Mouse (Mus musculus): ENCODE results near the gene Arhgef18. TPM values are rescaled to one million over a fixed set of nuclear protein-coding genes. Genes with fewer than 3 reads are reported as not detected.
A peak's percentile ranks its signal among the peaks of the same experiment; 100 is the strongest.

The Arhgef18 gene
- total RNA-seq (2021): 10 to 100 TPM; 44.0 to 48.9 TPM
- long read RNA-seq, experiment 1, full-length matches to known transcripts: 19 of 34 reads
- long read RNA-seq, experiment 1, partial matches to known transcripts: 12 of 34 reads
- long read RNA-seq, experiment 1, other reads (novel, unspliced or antisense): 3 of 34 reads
- long read RNA-seq, experiment 2, full-length matches to known transcripts: 3 of 10 reads
- long read RNA-seq, experiment 2, partial matches to known transcripts: 7 of 10 reads
- long read RNA-seq, experiment 2, other reads (novel, unspliced or antisense): 0 of 10 reads

GRCm38 (mm10) chr8:3392771-3393710 lies at the start of gene Arhgef18:
Gene Arhgef18 (plus strand): TSS chr8:3393006.
- peak; percentile 81 to 89 for DNase-seq (ENCODE audit: low spot score in 2 of 2)

- no peak for DNase-seq (ENCODE audit: low spot score in 2 of 2)
Measured at GRCm38 (mm10) chr8:3345337-3345736, 47.5 kb upstream of the Arhgef18 start.

- DNase-seq (ENCODE audit: low spot score in 2 of 2): no peak
Measured at GRCm38 (mm10) chr8:3346691-3347413, 46.0 kb upstream of the Arhgef18 start.

GRCm38 (mm10) chr8:3348142-3348823 lies 44.5 kb upstream of the Arhgef18 start:
- no peak for DNase-seq (ENCODE audit: low spot score in 2 of 2)

GRCm38 (mm10) chr8:3350747-3351146 lies 42.1 kb upstream of the Arhgef18 start:
- DNase-seq (ENCODE audit: low spot score in 2 of 2): no peak

- DNase-seq (ENCODE audit: low spot score in 2 of 2): no peak
Measured at GRCm38 (mm10) chr8:3352715-3353114, 40.1 kb upstream of the Arhgef18 start.

GRCm38 (mm10) chr8:3353189-3353810 lies 39.5 kb upstream of the Arhgef18 start, which contains the start of gene A430078G23Rik:
Gene A430078G23Rik (plus strand): TSS chr8:3353415.
- DNase-seq (ENCODE audit: low spot score in 2 of 2): no peak

GRCm38 (mm10) chr8:3353811-3354442 lies 38.9 kb upstream of the Arhgef18 start:
- no peak for DNase-seq (ENCODE audit: low spot score in 2 of 2)

- DNase-seq (ENCODE audit: low spot score in 2 of 2): no peak
Measured at GRCm38 (mm10) chr8:3354443-3354812, 38.4 kb upstream of the Arhgef18 start.

GRCm38 (mm10) chr8:3355586-3355985 lies 37.2 kb upstream of the Arhgef18 start:
- DNase-seq (ENCODE audit: low spot score in 2 of 2): no peak

- peak; percentile 82 to 88 for DNase-seq (ENCODE audit: low spot score in 2 of 2)
Measured at GRCm38 (mm10) chr8:3358060-3358459, 34.7 kb upstream of the Arhgef18 start.

- DNase-seq (ENCODE audit: low spot score in 2 of 2): no peak
Measured at GRCm38 (mm10) chr8:3367086-3367485, 25.7 kb upstream of the Arhgef18 start.

- DNase-seq (ENCODE audit: low spot score in 2 of 2): no peak
Measured at GRCm38 (mm10) chr8:3368091-3368490, 24.7 kb upstream of the Arhgef18 start.

- DNase-seq (ENCODE audit: low spot score in 2 of 2): no peak
Measured at GRCm38 (mm10) chr8:3375748-3376147, 17.1 kb upstream of the Arhgef18 start.

- no peak for DNase-seq (ENCODE audit: low spot score in 2 of 2)
Measured at GRCm38 (mm10) chr8:3376641-3377274, 16.0 kb upstream of the Arhgef18 start.

- DNase-seq (ENCODE audit: low spot score in 2 of 2): peak; percentile 61 to 75
Measured at GRCm38 (mm10) chr8:3387286-3387685, 5.5 kb upstream of the Arhgef18 start.

GRCm38 (mm10) chr8:3388591-3389338 lies 4.0 kb upstream of the Arhgef18 start:
- DNase-seq (ENCODE audit: low spot score in 2 of 2): no peak

GRCm38 (mm10) chr8:3389506-3389905 lies 3.3 kb upstream of the Arhgef18 start:
- no peak for DNase-seq (ENCODE audit: low spot score in 2 of 2)

- no peak for DNase-seq (ENCODE audit: low spot score in 2 of 2)
Measured at GRCm38 (mm10) chr8:3392293-3392692, 513 bp upstream of the Arhgef18 start.

Data from left cerebral cortex, adult 18-20 months (tissue).